Mouse (Mus musculus) lung, embryonic 14.5 days (tissue): Measurements from ENCODE around the gene Mllt10. TPM values are rescaled to one million over a fixed set of nuclear protein-coding genes. Genes with fewer than 3 reads are reported as not detected.

Source experiments
- ATAC-seq: fragments of 200-750 bp; cut with Nextera tagmentation; 2 replicates; pipeline ENCODE4 v1.8.0; 2017; ENCODE audit warnings: mild to moderate bottlenecking, moderate TSS enrichment, moderate library complexity; ENCODE audit not compliant: insufficient read depth
- DNase-seq: peaks from one replicate; pipeline ENCODE4 v3.0.0-alpha.2; 2015
- H3K27ac ChIP-seq: fragments of 300-500 bp; sonication (generic); 2 replicates; pipeline ENCODE4 v1.5.1; 2014; ENCODE audit warnings: low read depth, mild to moderate bottlenecking, moderate library complexity
- H3K27me3 ChIP-seq: fragments of 300-500 bp; sonication (generic); 2 replicates; pipeline ENCODE4 v1.6.1; 2014; ENCODE audit warnings: low read length, control low read depth; ENCODE audit not compliant: insufficient read depth
- H3K36me3 ChIP-seq: fragments of 300-500 bp; sonication (generic); 2 replicates; pipeline ENCODE4 v1.6.1; 2014; ENCODE audit warnings: control low read depth; ENCODE audit not compliant: insufficient read depth
- H3K4me1 ChIP-seq: fragments of 300-500 bp; sonication (generic); 2 replicates; pipeline ENCODE4 v1.6.1; 2014; ENCODE audit warnings: antibody characterized with exemption, control low read depth; ENCODE audit not compliant: insufficient read depth
- H3K4me2 ChIP-seq: fragments of 300-500 bp; sonication (generic); 2 replicates; pipeline ENCODE4 v1.6.1; 2014; ENCODE audit warnings: mild to moderate bottlenecking
- H3K4me3 ChIP-seq: fragments of 300-500 bp; sonication (generic); 2 replicates; pipeline ENCODE4 v1.5.1; 2014; ENCODE audit warnings: low read depth, low read length
- H3K9ac ChIP-seq: fragments of 300-500 bp; sonication (generic); 2 replicates; pipeline ENCODE4 v1.6.1; 2014
- H3K9me3 ChIP-seq: fragments of 300-500 bp; sonication (generic); 2 replicates; pipeline ENCODE4 v1.6.1; 2016; ENCODE audit warnings: low read depth, low read length, control low read depth
- CTCF ChIP-seq: IDR thresholded peaks from 2 replicates; pipeline ENCODE4 v1.5.1; 2016; ENCODE audit warnings: antibody characterized with exemption, low read depth
- WGBS: fragments of 180-500 bp; shearing (Covaris S2); extraction: QIAGEN DNeasy Blood & Tissue Kit; methylation state at CpG from one replicate; pipeline ENCODE4 v1.1.7; 2014; 5-methylcytosine and 5-hydroxymethylcytosine counted together
- polyA plus RNA-seq: library from polyadenylated mRNA; unstranded; fragments of >200 nt; fragmentation: Nextera tagmentation; extraction: Ambion mirVana; gene quantifications from 2 replicates; pipeline ENCODE4 v1.2.1, GENCODE M21; 2014

Mllt10 gene
- polyA plus RNA-seq, 1 experiment from 2014 or later, result 46.2 TPM

DNA sequence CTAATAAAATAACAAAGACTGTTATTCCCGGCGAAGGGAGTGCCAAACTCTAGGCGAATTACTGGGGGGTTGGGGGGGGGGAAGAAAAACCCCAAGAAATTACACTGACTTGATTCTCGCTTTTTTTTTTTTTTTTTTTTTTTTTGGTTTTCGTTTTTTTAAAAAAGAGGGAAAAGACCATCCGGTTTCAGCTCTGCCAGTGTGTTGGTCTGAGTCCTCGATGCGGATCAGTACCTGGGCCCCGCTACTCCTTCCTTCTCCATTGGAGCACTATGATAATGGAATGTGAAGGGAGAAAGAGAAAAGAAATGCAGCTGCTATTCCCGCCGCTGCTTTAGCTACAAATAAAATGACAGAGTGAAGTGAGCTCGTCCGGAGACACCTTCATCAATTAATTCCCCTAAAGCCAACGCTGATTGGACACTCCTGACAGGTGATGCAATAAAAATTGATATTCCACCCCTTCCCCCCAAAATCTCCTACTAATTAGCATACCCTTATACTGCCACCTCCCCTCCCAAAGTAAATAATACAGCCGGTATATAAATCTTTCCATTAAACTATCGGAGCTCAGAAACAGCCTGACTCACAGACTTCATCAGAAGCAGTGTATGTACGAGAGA lies 6.5 kb upstream of the Mllt10 start, which contains the start of gene Skida1:
TSS of gene Skida1 (minus strand) at position 599 of the 623 bp plus-strand sequence.
- H3K9ac ChIP-seq, result peak within 1 kb of the TSS; percentile 99
- H3K4me2 ChIP-seq, result peak within 1 kb of the TSS; percentile 90
- WGBS, result 2% methylated on average over 17 of the region's 17 CpGs
- H3K9me3 ChIP-seq, result no peaks in the 10 kb centered on the region
- no peak for TF ChIP-seq CTCF
- DNase-seq (peak; percentile 88), ATAC-seq (peak; percentile 54)
- peak within 1 kb of the TSS; percentile 99 for H3K27ac ChIP-seq
- H3K36me3 ChIP-seq, result no peaks in the 10 kb centered on the region
- peaks cover 14% of the 10 kb centered on the region for H3K4me1 ChIP-seq
- H3K27me3 ChIP-seq, result no peaks in the 10 kb centered on the region
- H3K4me3 ChIP-seq, result peak within 1 kb of the TSS; percentile 79

DNA sequence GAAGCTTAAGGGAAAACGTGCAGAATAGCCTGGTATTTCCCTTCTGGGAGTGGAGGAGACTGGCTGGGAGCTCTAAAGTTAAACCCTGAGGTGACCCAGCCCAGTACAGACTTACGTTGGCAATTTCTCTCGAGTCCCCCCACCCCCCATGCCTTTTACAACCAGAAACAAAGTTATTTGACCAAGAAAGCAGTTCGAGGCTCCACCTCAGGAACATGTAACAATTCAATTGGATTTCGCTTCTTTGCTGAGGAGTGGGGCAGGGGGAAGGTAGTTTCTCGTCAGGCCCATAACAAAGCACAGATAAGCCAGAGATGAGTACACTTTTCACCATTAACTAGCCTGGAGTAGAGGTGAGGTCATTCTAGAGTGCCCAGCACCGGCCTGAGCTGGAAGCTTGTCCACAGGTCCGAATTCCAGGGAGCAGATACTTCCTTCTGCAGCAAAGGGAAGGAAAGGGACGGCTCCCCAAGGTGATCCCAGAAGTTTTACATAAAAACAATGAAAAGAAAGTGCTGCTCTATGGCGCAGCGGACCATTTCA lies 5.7 kb upstream of the Mllt10 start:
- peak; percentile 53 for DNase-seq
- Histone ChIP-seq H3K4me1 (peaks cover 18% of the 10 kb centered on the region), H3K4me2 (peak overlapping the region; percentile 90), H3K9me3 (no peaks in the 10 kb centered on the region), H3K27ac (peak overlapping the region; percentile 99), H3K9ac (peak overlapping the region; percentile 99), H3K27me3 (no peaks in the 10 kb centered on the region), H3K4me3 (peak overlapping the region; percentile 79), H3K36me3 (no peaks in the 10 kb centered on the region)
- ATAC-seq, result no peak
- 10% methylated on average over 11 of the region's 11 CpGs for WGBS
- TF ChIP-seq CTCF, result no peak

DNA sequence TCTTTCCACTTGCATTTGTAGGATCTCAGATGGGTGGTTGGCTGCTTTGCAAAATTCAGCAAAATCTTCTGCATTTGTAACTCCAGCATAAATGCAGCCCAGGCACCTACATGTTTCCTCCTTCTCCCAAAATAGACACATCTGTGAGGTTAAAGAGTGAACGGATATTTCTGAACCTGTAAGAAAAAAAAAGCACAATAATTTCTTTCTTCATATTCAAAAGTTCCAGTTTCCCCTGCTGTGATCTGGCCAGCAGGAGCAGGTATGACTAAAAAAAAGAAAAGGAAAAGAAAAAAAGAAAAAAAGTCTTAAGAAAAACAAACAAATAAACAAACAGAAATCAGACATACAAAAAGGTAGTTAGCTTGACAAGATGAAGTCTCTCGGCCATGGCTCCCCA lies 5.0 kb upstream of the Mllt10 start:
- Histone ChIP-seq H3K9me3 (no peaks in the 10 kb centered on the region), H3K4me2 (peak overlapping the region; percentile 90), H3K9ac (peak overlapping the region; percentile 99), H3K4me3 (peak overlapping the region; percentile 79), H3K36me3 (no peaks in the 10 kb centered on the region), H3K27me3 (no peaks in the 10 kb centered on the region), H3K27ac (peak overlapping the region; percentile 99), H3K4me1 (peaks cover 17% of the 10 kb centered on the region)
- DNase-seq, result no peak
- ATAC-seq, result no peak
- TF ChIP-seq CTCF, result no peak
- WGBS, result 13% methylated on average over 2 of the region's 2 CpGs

DNA sequence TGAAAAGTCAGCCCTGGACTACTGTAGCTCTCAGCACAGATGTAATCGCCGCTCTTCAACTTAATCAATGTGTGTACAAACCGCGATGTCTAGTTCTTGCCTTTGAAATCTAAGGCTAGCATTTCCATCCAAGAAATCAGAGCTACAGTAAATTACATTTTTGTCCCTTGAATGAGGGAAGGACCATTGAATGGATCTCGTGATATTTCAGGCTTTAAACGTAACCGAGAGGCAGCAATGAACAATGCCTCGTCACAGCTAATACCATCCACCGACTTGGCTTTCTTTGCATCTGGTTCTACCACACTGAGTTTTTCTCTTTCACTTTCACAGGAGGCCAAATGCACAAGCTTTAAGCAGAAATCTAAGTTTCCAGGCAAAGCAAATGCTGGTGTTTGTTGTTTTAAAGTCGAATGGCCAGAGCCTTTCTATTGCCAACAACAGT lies 4.5 kb upstream of the Mllt10 start:
- ATAC-seq, result no peak
- Histone ChIP-seq H3K27me3 (no peaks in the 10 kb centered on the region), H3K9me3 (no peaks in the 10 kb centered on the region), H3K4me3 (peak overlapping the region; percentile 79), H3K27ac (peak overlapping the region; percentile 99), H3K9ac (peak overlapping the region; percentile 99), H3K4me1 (peaks cover 18% of the 10 kb centered on the region), H3K4me2 (peak overlapping the region; percentile 90), H3K36me3 (no peaks in the 10 kb centered on the region)
- 12% methylated on average over 10 of the region's 10 CpGs for WGBS
- no peak for TF ChIP-seq CTCF
- peak; percentile 68 for DNase-seq

DNA sequence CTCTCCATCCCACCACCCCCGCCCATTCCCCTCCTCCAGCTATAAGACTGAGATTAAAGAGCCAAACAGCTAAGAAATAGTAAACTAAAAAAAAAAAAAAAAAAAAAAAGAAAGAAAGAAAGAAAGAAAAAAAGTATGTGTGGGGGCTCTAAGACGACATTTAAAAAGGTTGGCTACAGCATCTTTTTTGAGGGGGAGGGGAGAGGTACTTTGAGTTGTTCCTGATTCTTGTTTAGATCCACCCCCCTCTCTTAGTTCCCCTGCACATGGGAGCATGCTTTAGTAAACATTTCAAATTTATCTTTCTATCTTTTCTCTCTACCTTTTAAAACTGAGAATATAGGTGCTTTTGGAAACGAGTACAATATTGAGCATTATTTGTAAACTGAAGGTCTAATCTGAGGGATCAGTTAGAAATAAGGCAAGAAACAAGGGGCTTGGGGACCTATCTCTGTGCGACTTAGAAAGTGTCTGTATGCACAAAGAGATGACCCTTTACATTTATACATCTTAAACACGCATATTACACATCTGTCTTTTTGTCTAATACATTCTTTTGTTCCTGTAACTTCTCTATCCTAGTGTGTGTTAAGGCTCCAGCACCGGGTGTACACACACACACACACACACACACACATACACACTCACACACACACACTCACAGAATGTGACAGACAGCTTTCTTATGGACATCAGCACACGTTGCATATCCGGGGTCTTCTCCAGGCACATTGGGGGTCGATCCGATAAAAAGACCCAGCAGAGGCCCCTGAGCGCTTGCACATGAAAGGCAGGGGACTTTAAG lies 3.8 kb upstream of the Mllt10 start:
- DNase-seq, result no peak
- WGBS, result 28% methylated on average over 11 of the region's 11 CpGs
- ATAC-seq, result no peak
- H3K4me1 ChIP-seq, result peaks cover 18% of the 10 kb centered on the region
- no peaks in the 10 kb centered on the region for H3K9me3 ChIP-seq
- peak overlapping the region; percentile 79 for H3K4me3 ChIP-seq
- H3K27ac ChIP-seq, result peak overlapping the region; percentile 99; the same call in 1 of the 2 replicates
- TF ChIP-seq CTCF, result no peak
- H3K36me3 ChIP-seq, result no peaks in the 10 kb centered on the region
- H3K4me2 ChIP-seq, result peak overlapping the region; percentile 90
- H3K27me3 ChIP-seq, result no peaks in the 10 kb centered on the region
- peak overlapping the region; percentile 99; the same call in 1 of the 2 replicates for H3K9ac ChIP-seq

DNA sequence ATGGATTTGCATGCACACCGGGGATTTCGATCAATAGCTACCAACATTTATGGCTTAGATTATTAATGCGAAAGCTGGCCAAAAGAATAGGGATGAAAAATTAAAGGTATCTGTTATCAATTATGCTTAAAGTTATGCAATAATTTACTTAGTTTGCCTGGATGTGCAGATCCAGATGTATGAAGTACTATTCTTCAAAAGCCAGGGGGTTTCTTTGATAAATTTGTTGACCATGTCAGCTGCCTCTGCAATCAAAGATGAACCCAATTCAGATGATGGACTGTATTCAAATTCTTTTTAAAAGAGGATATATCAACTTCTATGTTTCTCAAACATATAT lies 3.2 kb upstream of the Mllt10 start:
- Histone ChIP-seq H3K4me3 (no peak overlapping the region), H3K27me3 (no peaks in the 10 kb centered on the region), H3K9ac (no peak overlapping the region), H3K4me2 (no peak overlapping the region), H3K27ac (no peak overlapping the region), H3K9me3 (no peaks in the 10 kb centered on the region), H3K4me1 (peaks cover 18% of the 10 kb centered on the region), H3K36me3 (no peaks in the 10 kb centered on the region)
- DNase-seq (no peak), ATAC-seq (no peak)
- TF ChIP-seq CTCF, result no peak
- 63% methylated on average over 3 of the region's 3 CpGs for WGBS

DNA sequence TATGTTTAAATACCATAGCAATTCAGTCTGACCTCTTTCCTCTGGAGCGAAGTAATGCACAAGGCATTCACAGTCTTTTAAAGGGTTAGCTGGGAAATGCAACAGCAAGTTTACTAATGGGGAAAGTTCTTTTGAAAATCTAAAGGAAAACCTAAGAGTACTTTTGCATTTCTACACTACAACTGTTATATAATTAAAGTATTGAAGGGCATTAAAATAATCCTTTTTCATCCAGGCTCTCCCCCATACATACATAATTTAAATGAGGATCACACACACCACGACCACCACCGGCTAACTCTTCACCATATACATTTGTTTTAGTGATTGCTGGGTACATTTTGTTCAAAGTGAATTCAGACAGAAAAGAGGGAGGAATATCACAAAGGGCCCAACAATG lies 2.5 kb upstream of the Mllt10 start:
- no peak overlapping the region for H3K4me3 ChIP-seq
- H3K27ac ChIP-seq, result no peak overlapping the region
- DNase-seq, result no peak
- H3K27me3 ChIP-seq, result no peaks in the 10 kb centered on the region
- no peaks in the 10 kb centered on the region for H3K36me3 ChIP-seq
- 63% methylated on average over 3 of the region's 3 CpGs for whole genome bisulfite sequencing
- H3K4me1 ChIP-seq, result peaks cover 18% of the 10 kb centered on the region
- no peak for TF ChIP-seq CTCF
- ATAC-seq, result no peak
- no peak overlapping the region for H3K9ac ChIP-seq
- H3K9me3 ChIP-seq, result no peaks in the 10 kb centered on the region
- H3K4me2 ChIP-seq, result no peak overlapping the region
